Mouse (Mus musculus) hindbrain, embryonic 13.5 days (tissue): ENCODE data around the gene Fut7. TPM values are rescaled to one million over a fixed set of nuclear protein-coding genes. Genes with fewer than 3 reads are reported as not detected.

Source experiments
- ATAC-seq: fragments of 200-750 bp; cut with Nextera tagmentation; 2 replicates; pipeline ENCODE4 v1.8.0; 2017; ENCODE audit warnings: moderate TSS enrichment; ENCODE audit not compliant: low FRiP score
- H3K27ac ChIP-seq: fragments of 300-500 bp; sonication (generic); 2 replicates; pipeline ENCODE4 v1.5.1; 2015; ENCODE audit warnings: inconsistent platforms, mild to moderate bottlenecking, moderate library complexity
- H3K27me3 ChIP-seq: fragments of 300-500 bp; sonication (generic); 2 replicates; pipeline ENCODE4 v1.6.1; 2015; ENCODE audit warnings: mild to moderate bottlenecking, inconsistent platforms
- H3K36me3 ChIP-seq: fragments of 300-500 bp; sonication (generic); 2 replicates; pipeline ENCODE4 v1.6.1; 2015; ENCODE audit warnings: mild to moderate bottlenecking, inconsistent platforms
- H3K4me1 ChIP-seq: fragments of 300-500 bp; sonication (generic); replicated peaks from 2 replicates; pipeline ENCODE4 v1.6.1; 2015; ENCODE audit warnings: inconsistent platforms
- H3K4me2 ChIP-seq: fragments of 300-500 bp; sonication (generic); 2 replicates; pipeline ENCODE4 v1.6.1; 2015; ENCODE audit warnings: inconsistent platforms, mild to moderate bottlenecking, moderate library complexity
- H3K4me3 ChIP-seq: fragments of 300-500 bp; sonication (generic); 2 replicates; pipeline ENCODE4 v1.5.1; 2015; ENCODE audit warnings: mild to moderate bottlenecking, inconsistent platforms
- H3K9ac ChIP-seq: fragments of 300-500 bp; sonication (generic); 2 replicates; pipeline ENCODE4 v1.6.1; 2015; ENCODE audit warnings: mild to moderate bottlenecking, inconsistent platforms
- H3K9me3 ChIP-seq: fragments of 300-500 bp; sonication (generic); 2 replicates; pipeline ENCODE4 v1.6.1; 2016; ENCODE audit warnings: inconsistent platforms
- WGBS: fragments of 180-500 bp; shearing (Covaris S2); methylation state at CpG from one replicate; pipeline ENCODE4 v1.1.7; 2015; 5-methylcytosine and 5-hydroxymethylcytosine counted together
- polyA plus RNA-seq: library from polyadenylated mRNA; unstranded; fragments of >200 nt; fragmentation: Nextera tagmentation; extraction: Ambion mirVana; gene quantifications from 2 replicates; pipeline ENCODE4 v1.2.1, GENCODE M21; 2015

The Fut7 gene
- polyA plus RNA-seq, 1 experiment from 2014 or later, result 0.19 TPM

GRCm38 (mm10) chr2:25428442-25429236 is 5.6 kb downstream of the Fut7 start, which contains the start of gene Abca2:
Gene Abca2 (plus strand): TSS chr2:25428703.
- peak within 1 kb of the TSS; percentile 93 for H3K27ac ChIP-seq
- WGBS, result under 1% methylated on average over 83 of the region's 89 CpGs
- H3K27me3 ChIP-seq, result peaks cover 34% of the 10 kb centered on the region
- peak; percentile 89 for ATAC-seq
- peaks cover 9% of the 10 kb centered on the region for H3K36me3 ChIP-seq
- peak within 1 kb of the TSS; percentile 88 for H3K9ac ChIP-seq
- H3K9me3 ChIP-seq, result no peaks in the 10 kb centered on the region
- peak within 1 kb of the TSS; percentile 76 for H3K4me3 ChIP-seq
- H3K4me1 ChIP-seq, result peaks cover 39% of the 10 kb centered on the region
- H3K4me2 ChIP-seq, result peak within 1 kb of the TSS; percentile 85

- Histone ChIP-seq H3K36me3 (peaks cover 18% of the 10 kb centered on the region), H3K4me3 (peak overlapping the region; percentile 76), H3K27me3 (peaks cover 26% of the 10 kb centered on the region), H3K4me1 (peaks cover 39% of the 10 kb centered on the region), H3K27ac (peak overlapping the region; percentile 3), H3K9ac (peak overlapping the region; percentile 88), H3K4me2 (peak overlapping the region; percentile 85), H3K9me3 (no peaks in the 10 kb centered on the region)
- no peak for ATAC-seq
- WGBS, result 76% methylated on average over 5 of the region's 5 CpGs
Measured at GRCm38 (mm10) chr2:25429435-25430180, 6.5 kb downstream of the Fut7 start.

GRCm38 (mm10) chr2:25430395-25431233 is 7.5 kb downstream of the Fut7 start:
- ATAC-seq, result no peak
- Histone ChIP-seq H3K4me3 (peak overlapping the region; percentile 16), H3K4me2 (peak overlapping the region; percentile 85), H3K36me3 (peaks cover 28% of the 10 kb centered on the region), H3K9ac (peak overlapping the region; percentile 88), H3K27ac (0 out of 2 replicates have a peak overlapping the region, but pooled peaks have one; percentile 40), H3K27me3 (peaks cover 16% of the 10 kb centered on the region), H3K9me3 (no peaks in the 10 kb centered on the region), H3K4me1 (peaks cover 36% of the 10 kb centered on the region)
- 55% methylated on average over 17 of the region's 17 CpGs for WGBS

- Histone ChIP-seq H3K27ac (0 out of 2 replicates have a peak overlapping the region, but pooled peaks have one; percentile 40), H3K9me3 (no peaks in the 10 kb centered on the region), H3K4me3 (no peak overlapping the region), H3K9ac (peak overlapping the region; percentile 88), H3K36me3 (peaks cover 36% of the 10 kb centered on the region), H3K4me2 (peak overlapping the region; percentile 85), H3K27me3 (peaks cover 8% of the 10 kb centered on the region; the same call in 1 of the 2 replicates), H3K4me1 (peaks cover 34% of the 10 kb centered on the region)
- ATAC-seq, result no peak
- 36% methylated on average over 6 of the region's 6 CpGs for WGBS
Measured at GRCm38 (mm10) chr2:25431308-25431855, 8.3 kb downstream of the Fut7 start.

GRCm38 (mm10) chr2:25432326-25433098 is 9.4 kb downstream of the Fut7 start:
- ATAC-seq, result no peak
- Histone ChIP-seq H3K9me3 (no peaks in the 10 kb centered on the region), H3K4me1 (peaks cover 34% of the 10 kb centered on the region), H3K4me2 (no peak overlapping the region), H3K36me3 (peaks cover 47% of the 10 kb centered on the region), H3K9ac (peak overlapping the region; percentile 8; the same call in 1 of the 2 replicates), H3K4me3 (no peak overlapping the region), H3K27me3 (0 out of 2 replicates have a peak, but pooled peaks cover 5% of the 10 kb centered on the region), H3K27ac (no peak overlapping the region)
- 85% methylated on average over 11 of the region's 11 CpGs for WGBS

- Histone ChIP-seq H3K9ac (no peak overlapping the region), H3K9me3 (no peaks in the 10 kb centered on the region), H3K27me3 (0 out of 2 replicates have a peak, but pooled peaks cover 5% of the 10 kb centered on the region), H3K4me2 (no peak overlapping the region), H3K4me3 (no peak overlapping the region), H3K36me3 (peaks cover 53% of the 10 kb centered on the region), H3K4me1 (peaks cover 34% of the 10 kb centered on the region), H3K27ac (no peak overlapping the region)
- ATAC-seq, result no peak
- 91% methylated on average over 17 of the region's 17 CpGs for WGBS
Measured at GRCm38 (mm10) chr2:25433101-25433500, 10.0 kb downstream of the Fut7 start.

- Histone ChIP-seq H3K4me2 (no peak overlapping the region), H3K9me3 (no peaks in the 10 kb centered on the region), H3K4me1 (peaks cover 30% of the 10 kb centered on the region), H3K27me3 (0 out of 2 replicates have a peak, but pooled peaks cover 5% of the 10 kb centered on the region), H3K4me3 (no peak overlapping the region), H3K27ac (no peak overlapping the region), H3K9ac (no peak overlapping the region), H3K36me3 (peaks cover 65% of the 10 kb centered on the region)
- no peak for ATAC-seq
- WGBS, result 91% methylated on average over 8 of the region's 8 CpGs
Measured at GRCm38 (mm10) chr2:25434292-25434691, 11.2 kb downstream of the Fut7 start.

- WGBS, result 89% methylated on average over 10 of the region's 10 CpGs
Measured at GRCm38 (mm10) chr2:25436286-25436820, 13.3 kb downstream of the Fut7 start.

GRCm38 (mm10) chr2:25441067-25441466 is 18.0 kb downstream of the Fut7 start:
- no peak overlapping the region for H3K4me2 ChIP-seq
- H3K27me3 ChIP-seq, result no peaks in the 10 kb centered on the region
- H3K9ac ChIP-seq, result no peak overlapping the region
- WGBS, result 90% methylated on average over 20 of the region's 20 CpGs
- peaks cover 100% of the 10 kb centered on the region for H3K36me3 ChIP-seq
- H3K27ac ChIP-seq, result no peak overlapping the region
- no peak overlapping the region for H3K4me3 ChIP-seq
- ATAC-seq, result no peak
- no peaks in the 10 kb centered on the region for H3K4me1 ChIP-seq
- H3K9me3 ChIP-seq, result no peaks in the 10 kb centered on the region

More at GRCm38 (mm10) chr2:25436286-25436820, 13.3 kb downstream of the Fut7 start:
- Histone ChIP-seq H3K36me3 (peaks cover 86% of the 10 kb centered on the region), H3K4me1 (peaks cover 9% of the 10 kb centered on the region), H3K27ac (no peak overlapping the region), H3K27me3 (no peaks in the 10 kb centered on the region), H3K4me2 (no peak overlapping the region), H3K4me3 (no peak overlapping the region), H3K9ac (no peak overlapping the region), H3K9me3 (no peaks in the 10 kb centered on the region)
- ATAC-seq, result no peak

- WGBS, result 90% methylated on average over 14 of the region's 14 CpGs
- no peaks in the 10 kb centered on the region for H3K9me3 ChIP-seq
Measured at GRCm38 (mm10) chr2:25442682-25443081, 19.6 kb downstream of the Fut7 start.

More at GRCm38 (mm10) chr2:25442682-25443081, 19.6 kb downstream of the Fut7 start:
- H3K4me1 ChIP-seq, result no peaks in the 10 kb centered on the region
- H3K4me2 ChIP-seq, result no peak overlapping the region
- no peak overlapping the region for H3K4me3 ChIP-seq
- no peak overlapping the region for H3K27ac ChIP-seq
- H3K27me3 ChIP-seq, result no peaks in the 10 kb centered on the region
- no peak for ATAC-seq
- peaks cover 100% of the 10 kb centered on the region for H3K36me3 ChIP-seq
- no peak overlapping the region for H3K9ac ChIP-seq
